Mouse (Mus musculus) layer of hippocampus, postnatal 14 days (tissue): Measurements from ENCODE around the gene Adgrl1. TPM values are rescaled to one million over a fixed set of nuclear protein-coding genes. Genes with fewer than 3 reads are reported as not detected.

Experiments used
- DNase-seq, 2 experiments: peaks; one replicate each; pipeline ENCODE4 v3.0.0; 2021 to 2022; ENCODE audit warnings: low spot score in 2 of 2, mixed read lengths in 1 of 2
- total RNA-seq, 2 experiments: library from RNA; stranded (reverse); gene quantifications; 2 replicates each; pipeline ENCODE4 v1.2.3; 2021

Gene Adgrl1
- total RNA-seq, 2 experiments from 2014 or later, result 345 to 352 TPM

- DNase-seq, result peak in 1 of 2 experiments; percentile 69
These were observed 1.9 kb downstream of the Adgrl1 start for GRCm38 (mm10) chr8:83901566-83902485.

- no peak for DNase-seq
These were observed 3.2 kb downstream of the Adgrl1 start for GRCm38 (mm10) chr8:83902961-83903666.

DNA sequence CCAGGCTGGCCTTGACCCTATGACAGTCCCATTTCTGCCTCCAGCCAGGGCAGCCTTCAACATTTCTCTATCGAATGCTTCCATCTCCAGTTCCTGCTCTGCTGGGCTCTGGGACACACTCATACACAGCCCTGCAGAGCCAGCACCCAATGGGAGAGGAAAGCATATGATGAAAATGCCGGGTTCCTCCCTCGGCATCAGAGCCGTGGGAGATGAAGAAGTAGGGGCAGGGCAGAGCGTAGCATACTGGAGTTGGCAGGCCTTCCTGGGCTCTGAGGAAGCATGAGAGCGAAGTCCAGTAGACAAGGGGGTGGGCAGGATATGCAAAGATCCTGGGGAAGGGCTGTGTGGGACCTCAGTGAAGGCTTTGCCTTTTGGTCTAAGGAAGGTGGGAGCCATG lies 8.7 kb downstream of the Adgrl1 start:
- no peak for DNase-seq

DNA sequence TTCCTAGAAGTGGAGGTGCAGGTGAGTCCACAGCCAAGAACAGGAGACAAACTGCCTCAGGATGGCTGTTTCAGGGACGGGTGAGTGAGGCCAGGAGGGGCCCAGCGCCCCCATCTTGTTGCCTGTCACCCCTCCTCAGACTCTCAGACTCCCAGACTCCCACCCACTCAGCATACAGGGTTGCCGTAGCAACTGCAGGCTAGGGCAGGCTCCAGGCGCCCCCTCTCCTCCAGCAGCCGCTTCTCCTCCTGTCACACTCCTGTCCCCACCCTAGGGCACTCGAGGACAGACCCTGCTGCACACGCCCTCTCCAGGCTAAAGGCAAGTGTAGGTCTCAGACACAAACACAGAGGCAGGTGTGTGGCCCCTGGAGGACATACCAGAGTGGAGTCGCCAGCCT lies 9.4 kb downstream of the Adgrl1 start:
- peak in 1 of 2 experiments; percentile 67 for DNase-seq

DNA sequence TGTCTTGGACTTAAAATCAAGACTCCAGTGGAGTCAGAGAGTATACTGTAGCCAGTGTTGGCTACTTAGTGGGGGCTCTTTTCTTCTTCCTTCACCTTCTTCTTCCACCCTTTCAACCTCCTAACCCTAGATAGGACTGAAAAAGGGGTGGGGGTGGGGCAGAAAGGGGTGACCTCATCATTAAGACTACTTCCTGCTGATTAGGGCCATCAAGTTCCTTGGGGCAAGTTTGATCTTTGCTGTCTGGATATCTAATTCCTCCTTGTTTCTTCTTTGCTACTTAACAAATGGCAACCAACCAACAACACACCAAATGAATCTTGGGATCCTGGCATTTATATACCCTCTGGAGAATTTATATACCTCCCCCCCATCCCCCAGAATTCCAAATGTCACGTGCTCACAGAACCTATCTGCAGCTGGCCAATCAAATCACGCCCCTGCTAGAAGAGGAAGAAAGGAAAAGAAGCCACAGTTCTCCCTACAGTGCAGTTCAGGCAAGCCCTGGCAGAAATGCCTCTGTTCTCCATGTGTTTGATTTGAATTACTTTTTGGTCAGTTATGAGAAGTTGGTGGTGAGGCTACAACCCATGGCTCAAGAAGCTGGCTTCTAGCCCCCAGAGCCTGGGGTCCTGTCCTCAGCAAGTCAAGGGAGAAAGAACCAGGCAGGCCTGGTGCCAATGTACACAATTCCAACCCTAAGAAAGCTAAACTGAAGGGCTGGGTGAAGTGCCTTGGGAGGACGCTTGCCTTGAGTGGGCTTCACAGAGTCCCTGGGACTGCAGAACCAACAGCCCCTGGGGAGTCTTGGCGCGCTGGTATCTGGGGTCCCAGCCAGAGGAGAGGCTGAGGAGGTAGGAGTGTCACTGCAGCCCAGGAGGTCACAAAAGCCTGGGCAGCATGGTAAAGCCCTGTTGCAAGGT lies 12.2 kb downstream of the Adgrl1 start:
- DNase-seq, result no peak

DNA sequence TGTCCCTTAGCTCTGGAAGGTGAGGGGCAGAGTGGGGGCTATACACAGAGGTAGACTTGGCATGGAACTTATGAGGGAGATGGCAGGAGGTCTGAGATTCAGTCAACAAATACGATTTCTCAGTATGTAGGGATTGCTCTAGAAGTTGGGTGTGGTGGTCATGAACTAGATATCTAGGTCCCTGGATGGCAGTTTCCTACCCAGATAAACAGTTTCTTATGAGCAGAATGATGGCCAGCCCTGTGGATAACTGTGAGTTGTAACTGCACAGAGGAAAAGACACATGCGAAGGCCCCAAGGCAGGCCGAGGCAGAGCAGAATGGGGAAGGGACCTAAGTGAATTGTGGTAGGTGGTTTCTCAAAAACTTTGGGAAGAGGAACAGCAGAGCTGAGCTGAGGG lies 14.3 kb downstream of the Adgrl1 start:
- no peak for DNase-seq

- DNase-seq, result no peak
These were observed 15.0 kb downstream of the Adgrl1 start for GRCm38 (mm10) chr8:83914860-83915259.

GRCm38 (mm10) chr8:83916015-83916414 lies 16.1 kb downstream of the Adgrl1 start:
- DNase-seq, result peak; percentile 59 to 74

GRCm38 (mm10) chr8:83917566-83917965 lies 17.7 kb downstream of the Adgrl1 start:
- no peak for DNase-seq

GRCm38 (mm10) chr8:83921558-83921957 lies 21.7 kb downstream of the Adgrl1 start:
- DNase-seq, result peak; percentile 88 to 92

- DNase-seq, result no peak
These were observed 22.8 kb downstream of the Adgrl1 start for GRCm38 (mm10) chr8:83922727-83923126.

DNA sequence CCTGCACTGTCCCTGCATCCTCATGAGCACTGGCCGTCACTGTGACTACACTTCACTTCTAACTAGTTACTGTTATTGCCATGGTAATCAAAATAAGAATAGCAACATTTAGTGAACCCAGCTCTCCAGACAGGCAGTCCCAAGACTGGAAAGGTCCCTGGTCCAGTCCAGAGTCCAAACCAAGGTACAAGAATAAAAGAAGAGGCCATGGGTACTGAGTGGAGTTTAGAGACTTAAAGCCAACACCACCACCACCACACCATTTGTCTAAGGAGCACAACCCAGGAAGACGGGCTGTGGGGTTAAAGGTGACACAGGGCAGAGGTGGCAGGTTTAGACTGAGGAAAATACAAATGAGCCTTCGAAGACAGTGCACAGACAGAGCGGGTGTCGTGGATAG lies 24.7 kb downstream of the Adgrl1 start:
- no peak for DNase-seq

DNA sequence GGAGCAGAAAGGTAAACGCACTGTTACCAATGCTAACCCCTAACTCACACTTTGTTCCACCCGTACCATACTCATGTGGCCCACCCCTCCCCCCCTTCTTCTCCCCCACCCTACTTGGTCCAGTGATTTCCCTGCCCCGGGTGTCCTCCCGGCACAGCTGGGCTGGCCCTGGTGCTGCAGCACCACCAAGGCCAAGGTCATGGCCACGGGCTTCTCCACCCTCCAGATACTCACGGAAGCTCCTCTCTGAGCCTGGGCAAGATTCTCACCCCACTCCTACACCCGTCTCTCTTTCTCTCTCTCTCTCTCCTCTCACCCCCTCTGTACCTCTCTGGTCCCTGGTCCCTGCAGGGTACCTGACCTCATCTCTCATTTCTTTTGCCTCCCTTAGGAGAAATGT lies 26.4 kb downstream of the Adgrl1 start:
- no peak for DNase-seq

- DNase-seq, result no peak
These were observed 34.3 kb downstream of the Adgrl1 start for GRCm38 (mm10) chr8:83934222-83934621.

DNA sequence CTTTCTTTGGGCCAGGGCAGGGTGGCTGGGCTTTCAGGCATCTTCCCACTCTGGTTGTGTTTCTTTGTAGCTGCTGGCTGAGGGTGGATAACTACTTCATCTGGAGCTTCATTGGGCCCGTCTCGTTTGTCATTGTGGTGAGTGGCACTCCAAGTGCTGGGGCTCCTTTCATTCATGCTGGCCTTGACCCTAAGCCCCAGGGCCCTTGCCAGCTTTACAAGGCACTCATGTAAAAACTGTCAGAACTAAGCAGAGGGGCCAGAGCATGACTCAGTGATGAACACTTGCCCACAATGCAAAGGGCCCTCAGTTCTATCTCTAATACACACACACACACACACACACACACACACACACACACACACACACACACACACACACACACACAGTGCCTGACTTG lies 35.1 kb downstream of the Adgrl1 start:
- DNase-seq, result no peak

GRCm38 (mm10) chr8:83935435-83935834 lies 35.5 kb downstream of the Adgrl1 start:
- DNase-seq, result no peak

GRCm38 (mm10) chr8:83937645-83938044 lies 37.7 kb downstream of the Adgrl1 start:
- no peak for DNase-seq

DNA sequence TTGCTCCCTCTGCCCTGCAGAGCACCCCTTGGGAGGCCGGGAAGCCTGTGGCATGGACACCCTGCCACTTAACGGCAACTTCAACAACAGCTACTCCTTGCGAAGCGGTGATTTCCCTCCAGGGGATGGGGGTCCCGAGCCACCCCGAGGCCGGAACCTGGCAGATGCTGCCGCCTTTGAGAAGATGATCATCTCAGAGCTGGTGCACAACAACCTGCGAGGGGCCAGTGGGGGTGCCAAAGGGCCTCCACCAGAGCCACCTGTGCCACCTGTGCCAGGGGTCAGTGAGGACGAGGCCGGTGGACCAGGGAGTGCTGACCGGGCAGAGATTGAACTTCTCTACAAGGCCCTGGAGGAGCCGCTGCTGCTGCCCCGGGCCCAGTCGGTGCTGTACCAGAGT lies 38.4 kb downstream of the Adgrl1 start:
- DNase-seq, result no peak

DNA sequence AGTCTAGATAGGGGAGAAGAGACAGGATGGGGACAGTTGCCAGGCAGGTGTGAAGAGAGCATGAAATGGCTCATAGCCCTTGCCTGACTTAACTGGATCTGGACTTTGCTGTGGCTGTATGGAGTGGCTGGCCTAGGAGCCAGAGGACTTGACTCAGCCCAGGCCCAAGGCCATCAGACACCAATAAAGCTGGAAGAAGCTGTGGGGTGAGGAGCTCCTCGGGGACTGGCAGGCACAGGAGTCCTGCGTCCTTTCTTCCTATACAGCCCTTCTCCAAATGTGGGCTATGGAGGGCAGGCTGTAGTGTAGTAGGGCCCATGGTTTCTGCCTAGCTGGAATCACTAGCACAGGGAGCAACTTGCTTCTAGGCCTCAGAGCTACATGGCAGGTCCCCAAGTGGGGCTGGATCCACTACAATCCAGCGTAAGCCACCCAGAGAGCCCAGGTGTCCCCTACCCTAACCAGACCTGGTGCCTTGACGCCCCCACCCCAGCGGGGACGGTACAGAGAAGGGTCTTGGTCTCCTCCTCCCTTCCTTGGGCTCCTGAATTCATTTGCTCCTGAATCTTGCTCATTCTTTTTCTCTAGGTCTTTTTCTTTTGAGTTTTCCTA lies 41.3 kb downstream of the Adgrl1 start:
- no peak for DNase-seq

GRCm38 (mm10) chr8:83942446-83942845 lies 42.5 kb downstream of the Adgrl1 start:
- DNase-seq, result no peak

DNA sequence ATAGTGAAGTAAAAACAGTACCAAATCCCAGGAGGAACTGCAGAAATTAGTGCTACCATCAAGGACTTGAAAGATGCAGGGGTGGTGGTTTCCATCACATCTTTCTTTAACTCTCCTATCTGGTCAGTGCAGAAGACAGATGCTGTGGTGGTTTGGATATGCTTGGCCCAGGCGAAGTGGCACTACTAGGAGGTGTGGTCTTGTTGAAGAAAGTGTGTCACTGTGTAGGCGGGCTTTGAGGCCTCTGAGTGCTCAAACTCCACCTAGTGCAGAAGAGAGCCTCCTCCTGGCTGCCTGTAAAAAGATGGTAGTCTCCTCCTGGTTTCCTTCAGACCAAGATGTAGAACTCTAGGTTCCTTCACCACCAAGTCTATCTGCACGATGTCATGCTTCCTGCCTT lies 45.6 kb downstream of the Adgrl1 start:
- DNase-seq, result no peak
